Mouse (Mus musculus): ENCODE data around the gene Tmprss6.

Tmprss6 gene

DNA sequence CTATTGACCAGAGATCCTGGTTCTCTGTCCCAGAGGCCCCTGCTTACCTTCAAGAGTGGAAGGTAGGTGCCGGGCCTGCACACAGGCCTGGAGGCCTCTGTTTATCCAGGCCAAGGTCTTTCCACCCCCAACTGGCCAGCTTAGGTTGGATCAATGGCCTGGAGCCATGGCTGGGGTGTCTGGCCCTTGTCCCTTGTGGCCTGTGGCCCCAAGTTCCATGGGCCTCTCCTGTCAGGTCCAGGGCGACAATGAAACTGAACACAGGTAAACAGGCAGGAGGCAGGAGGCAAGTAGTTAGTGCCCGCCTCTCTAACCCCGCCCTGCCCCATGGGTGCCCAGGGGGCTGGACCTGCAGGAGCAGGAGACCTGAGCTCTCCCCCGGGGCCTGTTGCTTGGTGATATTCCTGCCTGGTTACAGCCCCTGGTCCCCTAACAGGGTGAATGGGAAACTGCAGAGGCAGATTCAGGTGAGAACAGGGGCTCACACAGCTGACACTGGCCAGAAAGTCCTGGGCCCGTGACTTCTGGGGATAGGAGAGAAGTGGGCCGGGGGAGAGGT, at the start of gene Tmprss6:
TSS of gene Tmprss6 (minus strand) at position 256 of the 559 bp plus-strand sequence.
- no peak for DNase-seq (ENCODE audit: low read depth, low spot score)

DNA sequence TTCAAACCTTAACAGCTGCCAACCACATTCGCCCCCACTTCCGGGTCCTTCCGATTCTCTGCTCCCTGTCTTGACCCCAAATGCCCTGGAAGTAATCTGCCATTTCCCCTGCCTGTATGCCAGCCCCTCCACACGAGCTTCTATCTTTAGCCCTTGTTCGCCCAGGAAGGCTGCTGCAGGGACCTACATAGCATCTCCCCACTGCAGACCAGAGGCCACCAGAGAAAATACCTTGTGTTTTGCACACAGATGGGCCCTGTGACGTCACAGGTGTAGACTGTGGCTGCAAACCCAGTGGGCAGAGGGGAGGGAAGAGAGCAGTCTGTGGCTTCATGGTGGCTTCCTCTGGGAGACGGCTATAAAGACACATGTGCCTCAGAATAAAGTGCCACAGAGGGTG, 49.8 kb upstream of the Tmprss6 start:
- peak; percentile 59 for DNase-seq (ENCODE audit: low read depth, low spot score)

- DNase-seq (ENCODE audit: low read depth, low spot score): peak; percentile 40
Measured at GRCm38 (mm10) chr15:78515759-78516158, 47.3 kb upstream of the Tmprss6 start.

DNA sequence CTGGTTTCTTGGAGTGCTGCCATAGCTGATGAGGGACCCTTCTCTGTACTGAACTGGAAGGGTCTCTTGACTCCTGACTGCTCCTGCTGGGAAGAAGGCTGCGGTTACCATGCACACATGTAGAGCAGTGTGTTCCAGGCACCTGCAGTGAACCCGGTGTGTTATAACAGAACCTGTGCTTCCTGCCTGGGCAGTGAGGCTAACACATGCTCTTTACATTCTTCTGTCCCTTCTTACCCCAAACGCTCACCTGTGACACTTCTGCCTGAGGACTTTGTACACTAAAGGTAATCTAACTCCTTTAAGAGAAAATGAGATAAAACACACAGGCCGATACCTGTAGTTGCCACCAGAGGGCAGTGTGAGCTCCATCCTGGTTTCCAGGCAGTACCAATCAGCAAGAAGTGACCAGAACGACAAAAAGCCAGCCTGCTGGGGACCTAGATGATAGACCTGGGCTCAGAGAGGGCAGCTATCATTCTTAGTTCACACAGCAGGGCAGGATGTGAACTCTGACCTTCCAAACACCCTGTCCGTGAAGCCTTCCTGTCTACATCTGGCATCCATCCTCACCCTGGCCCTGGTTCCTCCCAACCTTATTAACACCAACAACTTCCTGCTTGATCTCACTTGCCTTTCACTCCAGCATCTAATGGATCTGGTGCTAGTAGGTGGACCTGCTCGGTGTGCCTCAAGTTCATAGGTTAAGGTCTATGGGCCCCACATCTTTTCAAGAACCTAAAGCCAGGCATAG, 46.1 kb upstream of the Tmprss6 start:
- peak; percentile 87 for DNase-seq (ENCODE audit: low read depth, low spot score)

- DNase-seq (ENCODE audit: low read depth, low spot score): no peak
Measured at GRCm38 (mm10) chr15:78513019-78513418, 44.6 kb upstream of the Tmprss6 start.

DNA sequence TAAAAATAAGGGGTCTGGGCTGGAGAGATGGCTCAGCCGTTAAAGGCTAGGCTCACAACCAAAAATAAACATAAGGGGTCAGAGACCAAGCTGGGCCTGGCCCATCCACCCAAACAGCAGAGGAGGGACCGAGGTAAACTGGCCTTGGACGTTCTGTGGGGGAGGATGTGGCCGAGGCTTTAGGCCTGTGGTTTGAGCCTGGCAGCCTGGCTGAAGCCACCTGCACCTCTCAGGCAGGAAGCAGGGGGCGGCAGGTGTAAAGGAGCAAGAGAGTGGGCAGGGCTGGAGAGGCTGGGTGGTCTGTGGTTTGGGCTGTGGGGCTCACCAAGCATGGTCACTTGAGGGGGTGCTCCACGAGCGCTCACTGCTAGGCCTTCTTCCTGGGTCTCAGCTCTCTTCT, 43.5 kb upstream of the Tmprss6 start:
- DNase-seq (ENCODE audit: low read depth, low spot score): no peak

DNA sequence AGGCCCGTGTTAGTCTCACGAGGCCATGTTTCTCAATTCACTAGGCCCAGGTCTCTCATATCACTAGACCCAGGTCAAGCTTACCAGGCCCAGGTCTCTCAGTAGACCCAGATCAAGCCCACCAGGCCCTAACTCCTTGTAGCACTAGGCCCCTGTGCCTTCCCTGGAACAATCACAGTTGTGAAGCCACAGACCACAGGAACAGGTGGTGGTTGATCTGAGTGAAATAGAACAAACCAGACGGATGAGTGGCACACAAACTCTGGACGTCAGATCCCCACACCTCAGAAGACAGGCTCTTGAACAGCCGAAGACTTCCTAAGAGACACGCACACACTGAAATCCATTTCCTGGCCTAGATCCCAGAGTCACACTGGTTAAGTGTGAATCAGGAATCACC, 42.3 kb upstream of the Tmprss6 start:
- peak; percentile 44 for DNase-seq (ENCODE audit: low read depth, low spot score)

DNA sequence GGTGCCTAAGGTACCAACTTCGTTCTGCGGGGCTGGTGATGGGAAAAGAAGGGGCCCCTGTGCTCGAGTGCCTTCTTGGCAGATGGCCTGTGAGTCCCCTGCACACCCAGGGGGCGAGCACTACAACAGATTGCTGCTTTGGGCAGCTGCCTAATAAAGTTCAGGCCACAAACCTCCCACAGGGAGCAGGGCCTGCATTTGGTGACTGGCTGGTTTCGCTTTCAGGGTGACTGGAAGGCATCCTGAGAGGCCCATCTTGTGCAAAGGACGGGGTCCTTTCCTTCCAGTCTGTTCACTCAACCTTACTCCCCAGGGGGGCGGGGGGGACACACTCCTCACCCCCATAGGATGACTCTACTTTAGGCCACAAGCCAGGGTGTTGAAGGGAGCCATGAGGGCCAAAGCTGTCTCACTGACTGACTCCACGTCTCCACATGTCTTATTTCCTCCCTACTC, 41.7 kb upstream of the Tmprss6 start:
- peak; percentile 64 for DNase-seq (ENCODE audit: low read depth, low spot score)

GRCm38 (mm10) chr15:78509297-78509899, 41.0 kb upstream of the Tmprss6 start:
- no peak for DNase-seq (ENCODE audit: low read depth, low spot score)

- DNase-seq (ENCODE audit: low read depth, low spot score): no peak
Measured at GRCm38 (mm10) chr15:78508443-78508842, 40.0 kb upstream of the Tmprss6 start.

- no peak for DNase-seq (ENCODE audit: low read depth, low spot score)
Measured at GRCm38 (mm10) chr15:78505541-78505940, 37.1 kb upstream of the Tmprss6 start.

GRCm38 (mm10) chr15:78504816-78505215, 36.4 kb upstream of the Tmprss6 start:
- DNase-seq (ENCODE audit: low read depth, low spot score): no peak

DNA sequence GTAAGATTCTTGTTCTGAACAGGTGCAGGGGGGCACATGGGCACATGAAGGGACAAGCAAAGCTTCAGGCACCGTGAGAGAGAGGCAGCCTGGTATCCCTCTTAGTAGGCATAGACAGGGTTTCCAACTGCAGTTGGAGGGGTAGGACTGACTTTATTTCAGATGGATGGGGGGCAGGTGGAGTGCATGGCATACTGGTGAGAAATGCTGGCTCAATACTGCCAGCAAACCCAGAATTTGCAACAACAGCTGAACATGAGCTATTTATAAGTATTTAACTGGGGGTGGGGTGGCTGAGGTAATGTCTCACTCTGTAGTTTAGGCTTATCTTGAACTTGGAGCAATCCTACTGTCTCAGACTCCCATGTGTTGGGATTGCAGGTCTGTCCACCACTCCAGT, 35.6 kb upstream of the Tmprss6 start:
- DNase-seq (ENCODE audit: low read depth, low spot score): no peak

- peak; percentile 57 for DNase-seq (ENCODE audit: low read depth, low spot score)
Measured at GRCm38 (mm10) chr15:78502437-78503132, 34.2 kb upstream of the Tmprss6 start.

- DNase-seq (ENCODE audit: low read depth, low spot score): peak; percentile 93
Measured at GRCm38 (mm10) chr15:78494968-78495406, 26.6 kb upstream of the Tmprss6 start, which contains the start of gene Il2rb. Il2rb (minus strand) TSS chr15:78495271.

DNA sequence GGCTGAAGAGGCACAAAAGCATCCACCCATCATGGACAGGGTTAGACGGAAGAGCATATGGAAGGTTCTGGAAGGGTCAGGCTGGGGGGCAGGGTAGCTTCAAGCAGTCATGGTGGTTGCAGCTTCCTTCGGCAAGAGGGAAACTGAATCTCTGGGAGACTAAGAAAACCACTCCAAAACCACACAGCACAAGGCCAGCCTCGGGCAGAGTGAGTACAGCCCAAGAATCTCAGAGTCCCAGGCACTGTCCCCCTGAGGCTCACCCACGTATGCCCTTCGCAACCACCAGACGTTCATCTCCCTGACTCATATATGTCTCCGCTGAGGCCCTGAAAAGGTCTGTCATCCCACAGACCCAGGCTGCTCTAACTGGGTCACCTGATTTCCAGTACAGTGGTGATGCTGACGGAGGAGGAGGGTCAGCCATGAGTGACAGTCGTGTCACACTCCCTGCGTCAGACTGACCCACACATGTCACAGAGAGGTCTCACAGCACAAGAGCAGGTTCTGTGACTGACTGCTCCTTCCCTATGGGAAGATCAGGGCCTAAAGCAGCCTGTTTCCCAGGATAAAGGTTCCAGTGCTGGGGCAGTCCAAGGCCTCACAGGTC, 25.1 kb upstream of the Tmprss6 start:
- DNase-seq (ENCODE audit: low read depth, low spot score): peak; percentile 86

DNA sequence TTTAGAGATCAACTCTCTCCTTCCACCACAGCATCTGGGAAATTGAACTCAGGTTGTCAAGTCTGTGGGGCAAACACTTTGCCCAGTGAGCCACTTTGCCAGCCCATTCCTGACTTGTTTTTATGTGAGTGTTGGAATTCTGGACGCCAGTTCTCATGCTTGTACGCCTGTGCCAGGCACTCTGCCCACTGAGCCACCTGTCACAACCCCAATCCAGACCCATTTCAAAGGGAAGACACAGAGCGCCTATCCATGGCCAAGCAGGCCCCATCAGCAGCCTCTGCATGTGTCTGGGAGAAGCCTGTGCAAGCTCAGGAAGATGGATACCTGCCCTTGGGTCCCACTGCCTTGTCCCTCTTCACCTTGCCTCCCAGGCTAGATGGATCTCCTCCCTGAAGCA, 22.9 kb upstream of the Tmprss6 start:
- no peak for DNase-seq (ENCODE audit: low read depth, low spot score)

GRCm38 (mm10) chr15:78489906-78490305, 21.5 kb upstream of the Tmprss6 start:
- DNase-seq (ENCODE audit: low read depth, low spot score): peak; percentile 18

GRCm38 (mm10) chr15:78489248-78489647, 20.8 kb upstream of the Tmprss6 start:
- DNase-seq (ENCODE audit: low read depth, low spot score): no peak

GRCm38 (mm10) chr15:78487066-78487465, 18.6 kb upstream of the Tmprss6 start:
- peak; percentile 16 for DNase-seq (ENCODE audit: low read depth, low spot score)

GRCm38 (mm10) chr15:78486564-78486963, 18.1 kb upstream of the Tmprss6 start:
- DNase-seq (ENCODE audit: low read depth, low spot score): no peak

- no peak for DNase-seq (ENCODE audit: low read depth, low spot score)
Measured at GRCm38 (mm10) chr15:78483311-78483710, 14.9 kb upstream of the Tmprss6 start.

All from CD4-positive, CD25-positive, alpha-beta regulatory T cell, adult 2 months (primary cell).